Mouse (Mus musculus) kidney, adult 2 months (tissue): ENCODE measurements at regions not wholly inside any gene's neighbourhood (a gene's known extent, or its start where the extent isn't known, plus 50 kb on each side); places are given as distances from the start of the nearest gene placed in this dataset.

Source experiments
- CTCF ChIP-seq: fragments of 200-500 bp; conservative IDR thresholded peaks from 2 replicates; pipeline ENCODE4 v1.5.1; 2011; ENCODE audit warnings: low read depth, mild to moderate bottlenecking, control low read depth, low read length, moderate library complexity, mixed read lengths; ENCODE audit not compliant: insufficient read depth, insufficient read length
- POLR2A ChIP-seq: fragments of 200-500 bp; IDR thresholded peaks from one replicate; pipeline ENCODE4 v1.6.1; 2011; ENCODE audit warnings: low read depth, low read length, control low read depth

DNA sequence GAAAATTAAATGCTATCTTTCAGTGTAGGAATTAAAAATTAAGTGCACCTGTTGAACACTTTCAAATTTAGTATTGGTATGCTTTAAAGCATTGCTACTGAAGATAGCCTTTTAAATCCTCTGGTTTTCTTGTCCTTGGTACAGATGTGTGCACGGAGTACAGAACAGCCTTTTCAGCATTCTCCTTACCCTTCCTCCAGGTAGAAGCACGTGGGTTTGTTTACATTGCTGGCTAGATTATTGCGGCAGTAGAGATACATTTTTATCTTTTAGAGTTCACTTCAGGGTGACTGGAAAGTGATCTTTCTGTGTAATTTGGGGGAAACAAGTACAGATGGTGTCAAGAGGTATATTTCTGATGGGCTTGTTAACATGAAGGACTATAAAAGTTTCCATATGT is 89.9 kb downstream of the Gm13691 start:
- TF ChIP-seq CTCF (no peak), POLR2A (no peak)
